Mouse (Mus musculus): ENCODE measurements at regions not wholly inside any gene's neighbourhood (a gene's known extent, or its start where the extent isn't known, plus 50 kb on each side); places are given as distances from the start of the nearest gene placed in this dataset.

GRCm38 (mm10) chr13:45281106-45281505 is 108.4 kb upstream of the Mylip start:
- TF ChIP-seq CTCF (IDR thresholded peaks at IDR 0.05; ENCODE audit: low read depth, low read length) (no peak), POLR2AphosphoS5 (IDR thresholded peaks at IDR 0.05; ENCODE audit: insufficient replicate concordance, low read depth, low read length) (no peak), GATA1 (IDR thresholded peaks at IDR 0.05; ENCODE audit: borderline replicate concordance, low read length) (no peak)

Data from G1E (cell line).